Mouse (Mus musculus): ENCODE measurements around the gene Mast4.

GRCm38 (mm10) chr13:103344749-103345148, 10.5 kb upstream of the Mast4 start:
- TF ChIP-seq EP300 (IDR thresholded peaks at IDR 0.05; ENCODE audit: low read depth): no peak
- no peak for TF ChIP-seq CTCF (IDR thresholded peaks at IDR 0.05; ENCODE audit: low read depth)

Measured in liver, embryonic 14.5 days (tissue).